Mouse (Mus musculus) layer of hippocampus, postnatal 10 days (tissue): ENCODE measurements around the gene Sesn1. TPM values are rescaled to one million over a fixed set of nuclear protein-coding genes. Genes with fewer than 3 reads are reported as not detected.

Experiments
- total RNA-seq, 2 experiments: library from RNA; stranded (reverse); gene quantifications; 2 replicates each; pipeline ENCODE4 v1.2.3; 2021

Gene Sesn1
- total RNA-seq, 2 experiments from 2014 or later: 28.7 to 31.4 TPM

Other genes with a start within 250 kb of the Sesn1 start
- 1 to 10 TPM; 1.6 to 2.3 TPM for gene Ccdc162, start 93.3 kb upstream of the Sesn1 start, total RNA-seq
- 1 to 10 TPM; 7.5 to 7.9 TPM for gene Cep57l1, start 64 bp upstream of the Sesn1 start, total RNA-seq
- 10 to 100 TPM; 10.2 to 11.0 TPM for gene Armc2, start 208.5 kb downstream of the Sesn1 start, total RNA-seq